Mouse (Mus musculus): ENCODE results near the gene Fgf3. TPM values are rescaled to one million over a fixed set of nuclear protein-coding genes. Genes with fewer than 3 reads are reported as not detected.

The Fgf3 gene
- not detected in 2 replicates for polyA plus RNA-seq (2014; fragmentation: Nextera tagmentation; extraction: Ambion mirVana)

DNA sequence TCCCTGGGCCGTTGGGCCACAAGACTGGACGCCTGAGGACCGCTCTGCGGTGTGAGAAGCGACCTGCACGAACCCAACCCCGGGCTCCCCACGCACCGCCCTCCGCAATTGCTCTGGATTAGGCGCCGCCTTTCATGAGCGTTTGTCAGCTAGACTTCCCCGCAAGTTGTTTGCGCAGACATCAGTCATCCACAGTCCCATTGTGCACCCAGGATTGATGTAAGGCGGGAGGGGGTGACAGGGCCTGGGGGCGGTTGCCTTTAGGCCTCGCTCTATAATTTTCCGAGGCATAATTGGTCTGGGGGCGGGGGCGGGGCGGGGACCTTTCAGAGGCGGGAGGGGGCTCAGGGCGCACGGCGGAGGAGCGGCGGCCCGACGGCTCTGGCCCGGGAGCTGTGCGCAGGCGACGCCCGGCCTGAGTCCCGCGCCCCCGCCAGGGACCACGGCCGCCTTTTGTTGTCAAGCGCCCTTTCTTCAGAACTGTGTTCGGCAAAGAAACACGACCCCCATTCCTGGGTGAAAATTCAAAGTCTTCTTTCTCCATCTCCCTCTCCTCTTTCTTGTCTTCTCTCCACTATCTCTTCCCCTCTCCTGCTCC, at the start of gene Fgf3:
Gene Fgf3, plus strand, starts transcription at position 193 of the 598 bp plus-strand sequence.
- H3K9ac ChIP-seq (ENCODE audit: low read length) = no peak within 1 kb of the TSS
- peaks cover 74% of the 10 kb centered on the region for H3K27me3 ChIP-seq (replicated peaks; ENCODE audit: control insufficient read depth, insufficient read depth, low read length)
- no peaks in the 10 kb centered on the region for H3K9me3 ChIP-seq (ENCODE audit: control insufficient read depth, low read length)
- no peaks in the 10 kb centered on the region for H3K36me3 ChIP-seq (ENCODE audit: control insufficient read depth, insufficient read depth, low read length)
- peak within 1 kb of the TSS; percentile 62 for H3K4me2 ChIP-seq (ENCODE audit: low read length)
- no peak within 1 kb of the TSS for H3K27ac ChIP-seq (ENCODE audit: low read depth)
- DNase-seq (ENCODE audit: low spot score) (no peak), ATAC-seq (replicated peaks; ENCODE audit: low FRiP score, low TSS enrichment, low read depth) (no peak)
- WGBS = 1% methylated on average over 43 of the region's 43 CpGs
- H3K4me3 ChIP-seq (ENCODE audit: low read depth, low read length) = peak within 1 kb of the TSS; percentile 30
- H3K4me1 ChIP-seq (replicated peaks; ENCODE audit: control insufficient read depth, insufficient read depth, low read length) = 0 out of 2 replicates have a peak, but pooled peaks cover 4% of the 10 kb centered on the region

DNA sequence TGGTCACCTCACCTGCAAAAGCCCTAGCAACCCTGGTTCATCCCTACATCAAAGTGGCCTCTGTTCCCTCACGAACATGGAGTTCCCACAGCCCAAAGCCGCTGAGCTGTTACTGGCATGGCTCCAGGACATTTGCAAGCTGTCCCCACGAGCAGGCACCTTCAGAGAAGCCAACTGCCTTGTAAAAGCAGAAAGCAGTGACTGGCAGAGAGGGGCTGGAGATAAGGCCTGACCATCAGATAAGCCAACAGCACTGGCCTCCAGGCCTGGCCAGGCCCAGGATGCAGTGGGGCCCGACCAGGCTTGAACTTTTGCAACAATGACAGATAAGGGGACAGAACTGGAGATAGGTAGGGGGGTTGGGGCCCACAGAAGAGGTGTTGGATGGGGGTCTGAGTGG, 49.3 kb upstream of the Fgf3 start:
- Histone ChIP-seq H3K9ac (ENCODE audit: low read length) (no peak overlapping the region), H3K4me1 (replicated peaks; ENCODE audit: control insufficient read depth, insufficient read depth, low read length) (no peaks in the 10 kb centered on the region), H3K27me3 (replicated peaks; ENCODE audit: control insufficient read depth, insufficient read depth, low read length) (no peaks in the 10 kb centered on the region), H3K4me3 (ENCODE audit: low read depth, low read length) (no peak overlapping the region), H3K4me2 (ENCODE audit: low read length) (no peak overlapping the region), H3K36me3 (ENCODE audit: control insufficient read depth, insufficient read depth, low read length) (no peaks in the 10 kb centered on the region), H3K27ac (ENCODE audit: low read depth) (no peak overlapping the region), H3K9me3 (ENCODE audit: control insufficient read depth, low read length) (no peaks in the 10 kb centered on the region)
- ATAC-seq (replicated peaks; ENCODE audit: low FRiP score, low TSS enrichment, low read depth) (peak; percentile 9; the same call in 1 of the 2 replicates), DNase-seq (ENCODE audit: low spot score) (no peak)
- 41% methylated on average over 4 of the region's 4 CpGs for WGBS

DNA sequence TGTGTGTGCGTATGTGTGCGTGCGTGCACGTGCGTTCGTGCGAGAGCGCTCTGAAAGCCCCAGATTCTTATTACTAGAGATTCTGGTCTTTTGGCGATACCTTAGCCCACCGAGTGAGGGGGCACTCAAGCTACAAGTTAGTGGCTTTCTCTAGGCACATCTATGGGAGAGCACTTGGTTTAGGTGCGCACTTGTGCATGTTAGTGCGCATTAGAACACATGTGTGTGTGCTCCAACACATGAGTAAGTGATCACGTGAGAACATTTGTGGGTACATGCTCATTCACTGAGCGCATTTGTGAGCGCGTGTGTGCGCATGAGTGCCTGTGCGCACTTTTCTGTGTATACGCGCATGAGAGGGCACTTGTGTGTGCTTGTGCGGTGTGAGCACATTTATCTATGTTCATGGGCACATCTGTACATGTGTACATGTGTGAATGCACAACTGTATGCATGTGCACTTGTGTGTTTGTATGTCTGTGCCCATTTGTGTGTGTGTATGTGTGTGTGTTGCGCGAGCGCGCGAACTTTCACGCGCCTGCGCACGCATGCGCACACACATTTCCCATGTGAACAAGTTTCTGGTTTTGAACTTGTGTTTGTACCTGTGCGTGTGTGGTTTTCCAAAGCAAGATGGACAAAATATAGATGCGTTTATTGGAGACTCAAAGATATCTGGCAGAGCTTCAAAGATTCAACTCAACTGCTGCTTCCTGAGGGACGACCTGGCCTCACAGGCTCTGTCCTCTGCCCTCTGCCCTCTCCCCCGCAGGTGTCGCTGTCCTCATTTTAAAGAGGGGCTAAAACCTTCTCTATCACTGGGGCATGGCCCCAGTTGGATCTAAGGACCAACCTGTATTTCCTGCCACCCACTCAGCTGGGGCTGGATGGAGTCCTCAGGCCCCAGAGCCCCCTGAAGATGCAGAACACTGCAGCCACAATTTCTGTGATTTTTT, 48.0 kb upstream of the Fgf3 start:
- Histone ChIP-seq H3K9ac (ENCODE audit: low read length) (no peak overlapping the region), H3K4me2 (ENCODE audit: low read length) (peak overlapping the region; percentile 49), H3K27ac (ENCODE audit: low read depth) (no peak overlapping the region), H3K9me3 (ENCODE audit: control insufficient read depth, low read length) (no peaks in the 10 kb centered on the region), H3K4me1 (replicated peaks; ENCODE audit: control insufficient read depth, insufficient read depth, low read length) (no peaks in the 10 kb centered on the region), H3K27me3 (replicated peaks; ENCODE audit: control insufficient read depth, insufficient read depth, low read length) (no peaks in the 10 kb centered on the region), H3K36me3 (ENCODE audit: control insufficient read depth, insufficient read depth, low read length) (no peaks in the 10 kb centered on the region), H3K4me3 (ENCODE audit: low read depth, low read length) (peak overlapping the region; percentile 31)
- ATAC-seq (replicated peaks; ENCODE audit: low FRiP score, low TSS enrichment, low read depth) (no peak), DNase-seq (ENCODE audit: low spot score) (no peak)
- WGBS = 42% methylated on average over 36 of the region's 36 CpGs

DNA sequence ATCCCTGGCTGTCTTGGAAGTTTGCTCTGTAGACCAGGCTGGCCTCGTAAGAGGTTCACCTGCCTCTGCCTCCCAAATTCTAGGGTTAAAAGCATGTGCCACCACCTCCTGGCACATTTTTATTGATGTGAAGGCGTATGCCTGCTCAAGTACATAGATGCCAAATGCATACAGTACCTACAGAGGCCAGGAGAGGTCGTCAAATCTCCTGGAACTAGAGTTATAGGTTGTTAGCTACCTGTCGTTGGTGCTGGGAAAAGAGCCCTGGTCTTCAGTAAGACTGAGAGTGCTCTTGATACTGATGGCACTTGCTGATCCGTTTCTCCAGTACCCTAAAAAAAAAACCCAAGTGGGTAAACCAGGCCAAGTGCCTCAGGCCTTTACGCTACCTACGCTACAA, 46.5 kb upstream of the Fgf3 start:
- Histone ChIP-seq H3K9me3 (ENCODE audit: control insufficient read depth, low read length) (no peaks in the 10 kb centered on the region), H3K27ac (ENCODE audit: low read depth) (no peak overlapping the region), H3K4me3 (ENCODE audit: low read depth, low read length) (no peak overlapping the region), H3K27me3 (replicated peaks; ENCODE audit: control insufficient read depth, insufficient read depth, low read length) (no peaks in the 10 kb centered on the region), H3K4me2 (ENCODE audit: low read length) (no peak overlapping the region), H3K36me3 (ENCODE audit: control insufficient read depth, insufficient read depth, low read length) (no peaks in the 10 kb centered on the region), H3K4me1 (replicated peaks; ENCODE audit: control insufficient read depth, insufficient read depth, low read length) (peaks cover 7% of the 10 kb centered on the region), H3K9ac (ENCODE audit: low read length) (no peak overlapping the region)
- ATAC-seq (replicated peaks; ENCODE audit: low FRiP score, low TSS enrichment, low read depth) = no peak
- DNase-seq (ENCODE audit: low spot score) = no peak
- 86% methylated on average over 7 of the region's 7 CpGs for WGBS

DNA sequence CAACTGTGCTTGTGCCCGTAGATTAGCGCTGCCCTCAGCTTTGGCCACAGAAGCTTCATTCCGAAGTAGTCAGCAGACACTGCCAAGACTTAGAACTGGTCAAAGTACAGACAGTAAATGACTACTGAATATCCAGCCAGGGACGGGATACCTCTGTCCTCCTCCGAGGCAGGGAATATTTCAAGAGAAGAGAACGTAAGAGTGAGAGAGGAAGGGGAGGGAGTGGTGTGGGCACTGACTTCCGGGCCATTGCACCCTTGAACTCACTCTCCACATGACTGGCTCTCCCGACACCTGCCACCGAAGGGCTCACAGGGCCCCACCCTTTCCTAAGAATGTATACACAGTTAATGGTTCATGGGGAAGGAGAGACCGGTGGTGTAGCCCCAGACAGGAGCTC, 44.6 kb upstream of the Fgf3 start:
- Histone ChIP-seq H3K4me1 (replicated peaks; ENCODE audit: control insufficient read depth, insufficient read depth, low read length) (peaks cover 10% of the 10 kb centered on the region), H3K4me3 (ENCODE audit: low read depth, low read length) (no peak overlapping the region), H3K27ac (ENCODE audit: low read depth) (no peak overlapping the region), H3K27me3 (replicated peaks; ENCODE audit: control insufficient read depth, insufficient read depth, low read length) (no peaks in the 10 kb centered on the region), H3K4me2 (ENCODE audit: low read length) (no peak overlapping the region), H3K9ac (ENCODE audit: low read length) (no peak overlapping the region), H3K9me3 (ENCODE audit: control insufficient read depth, low read length) (no peaks in the 10 kb centered on the region), H3K36me3 (ENCODE audit: control insufficient read depth, insufficient read depth, low read length) (no peaks in the 10 kb centered on the region)
- DNase-seq (ENCODE audit: low spot score) = no peak
- ATAC-seq (replicated peaks; ENCODE audit: low FRiP score, low TSS enrichment, low read depth) = no peak
- WGBS = 75% methylated on average over 10 of the region's 10 CpGs

DNA sequence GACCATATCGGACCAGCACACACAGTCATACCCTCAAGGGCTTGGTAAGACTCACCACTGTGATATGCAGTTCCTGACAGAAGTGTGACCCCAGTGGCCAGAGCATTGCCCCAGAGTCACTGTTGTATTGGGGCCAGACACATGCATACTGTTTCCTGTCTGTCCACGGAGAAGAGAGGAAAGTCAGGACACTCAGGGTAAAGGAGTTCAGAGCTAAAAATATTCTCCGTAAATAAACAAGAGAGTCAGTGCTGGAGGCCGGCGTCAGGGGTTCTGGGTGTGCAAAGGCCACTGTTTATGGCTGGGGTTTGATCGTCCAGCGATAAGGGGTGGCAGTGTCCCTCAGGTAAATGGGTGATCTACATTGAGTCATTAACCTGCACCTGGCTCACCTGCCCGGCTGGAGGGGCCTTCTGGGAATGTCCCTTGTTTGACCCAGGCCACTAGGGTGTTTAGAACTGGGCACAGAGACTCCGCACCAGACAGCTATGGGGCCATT, 41.9 kb upstream of the Fgf3 start:
- Histone ChIP-seq H3K4me2 (ENCODE audit: low read length) (no peak overlapping the region), H3K9ac (ENCODE audit: low read length) (no peak overlapping the region), H3K4me1 (replicated peaks; ENCODE audit: control insufficient read depth, insufficient read depth, low read length) (peaks cover 10% of the 10 kb centered on the region), H3K27me3 (replicated peaks; ENCODE audit: control insufficient read depth, insufficient read depth, low read length) (no peaks in the 10 kb centered on the region), H3K36me3 (ENCODE audit: control insufficient read depth, insufficient read depth, low read length) (no peaks in the 10 kb centered on the region), H3K27ac (ENCODE audit: low read depth) (no peak overlapping the region), H3K4me3 (ENCODE audit: low read depth, low read length) (no peak overlapping the region), H3K9me3 (ENCODE audit: control insufficient read depth, low read length) (no peaks in the 10 kb centered on the region)
- ATAC-seq (replicated peaks; ENCODE audit: low FRiP score, low TSS enrichment, low read depth) = peak; percentile 51
- no peak for DNase-seq (ENCODE audit: low spot score)
- 39% methylated on average over 9 of the region's 9 CpGs for WGBS

DNA sequence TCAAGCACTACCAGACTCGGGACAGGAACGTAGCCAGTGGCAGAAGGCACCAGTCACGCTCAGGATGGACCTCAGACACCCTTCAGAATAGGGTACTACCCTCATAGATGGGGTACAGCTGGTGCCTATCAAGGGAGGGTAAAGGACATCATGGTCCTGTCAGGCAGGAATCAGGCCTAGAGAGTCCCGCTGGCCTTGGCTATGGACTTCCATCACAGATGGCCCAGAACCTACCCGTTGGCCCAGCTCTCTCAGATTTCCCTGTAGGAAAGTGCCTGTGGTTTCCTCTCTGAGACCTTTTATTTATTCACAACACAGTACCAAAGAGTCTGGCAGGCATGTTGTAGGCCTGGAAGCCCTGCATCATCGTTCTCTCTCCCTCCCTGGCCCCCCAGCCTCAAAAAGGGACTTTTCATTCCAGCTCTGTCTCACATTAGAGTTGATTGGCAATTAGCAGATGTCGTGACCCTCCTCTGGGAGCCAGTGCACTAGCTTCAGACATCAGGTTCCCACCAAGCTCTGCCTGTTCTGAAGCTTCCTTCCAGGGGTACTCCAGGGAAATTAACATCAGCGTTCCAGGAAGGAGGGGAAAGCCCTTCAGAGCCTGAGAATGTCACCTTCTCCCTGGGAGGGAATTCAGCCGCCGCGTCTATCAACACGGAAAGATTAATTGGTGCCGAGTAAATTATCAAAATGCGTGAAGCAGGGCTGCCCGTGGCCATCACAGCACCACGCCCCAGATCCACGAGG, 40.7 kb upstream of the Fgf3 start:
- ATAC-seq (replicated peaks; ENCODE audit: low FRiP score, low TSS enrichment, low read depth) (no peak), DNase-seq (ENCODE audit: low spot score) (no peak)
- WGBS = 72% methylated on average over 17 of the region's 17 CpGs
- Histone ChIP-seq H3K4me2 (ENCODE audit: low read length) (no peak overlapping the region), H3K9me3 (ENCODE audit: control insufficient read depth, low read length) (no peaks in the 10 kb centered on the region), H3K27ac (ENCODE audit: low read depth) (no peak overlapping the region), H3K4me1 (replicated peaks; ENCODE audit: control insufficient read depth, insufficient read depth, low read length) (peaks cover 10% of the 10 kb centered on the region), H3K27me3 (replicated peaks; ENCODE audit: control insufficient read depth, insufficient read depth, low read length) (no peaks in the 10 kb centered on the region), H3K9ac (ENCODE audit: low read length) (no peak overlapping the region), H3K36me3 (ENCODE audit: control insufficient read depth, insufficient read depth, low read length) (no peaks in the 10 kb centered on the region), H3K4me3 (ENCODE audit: low read depth, low read length) (no peak overlapping the region)

DNA sequence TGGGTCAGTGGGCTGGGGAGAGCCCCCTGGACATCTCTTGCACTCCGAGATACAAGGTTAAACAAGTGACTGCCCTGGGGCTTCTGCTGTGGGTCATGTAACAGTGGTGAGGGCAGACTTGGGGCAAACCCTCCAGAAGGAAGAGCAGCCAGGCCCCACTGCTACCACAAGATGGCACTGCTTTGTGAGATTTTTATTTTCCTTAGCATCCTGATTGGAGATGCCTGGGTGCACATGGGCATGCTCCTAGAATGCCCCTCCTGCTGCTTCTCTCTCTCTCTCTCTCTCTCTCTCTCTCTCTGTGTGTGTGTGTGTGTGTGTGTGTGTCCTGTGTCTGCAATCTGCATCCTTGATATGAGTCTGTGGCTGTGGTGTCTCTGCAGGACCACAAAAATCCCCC, 39.4 kb upstream of the Fgf3 start:
- Histone ChIP-seq H3K9ac (ENCODE audit: low read length) (no peak overlapping the region), H3K27ac (ENCODE audit: low read depth) (no peak overlapping the region), H3K4me2 (ENCODE audit: low read length) (no peak overlapping the region), H3K4me3 (ENCODE audit: low read depth, low read length) (no peak overlapping the region), H3K9me3 (ENCODE audit: control insufficient read depth, low read length) (no peaks in the 10 kb centered on the region), H3K4me1 (replicated peaks; ENCODE audit: control insufficient read depth, insufficient read depth, low read length) (peaks cover 10% of the 10 kb centered on the region), H3K27me3 (replicated peaks; ENCODE audit: control insufficient read depth, insufficient read depth, low read length) (no peaks in the 10 kb centered on the region), H3K36me3 (ENCODE audit: control insufficient read depth, insufficient read depth, low read length) (no peaks in the 10 kb centered on the region)
- DNase-seq (ENCODE audit: low spot score) (no peak), ATAC-seq (replicated peaks; ENCODE audit: low FRiP score, low TSS enrichment, low read depth) (no peak)
- 52% methylated on average over 1 of the region's 1 CpGs for WGBS
